Mouse (Mus musculus) left cerebral cortex, adult 8-10 months (tissue): Measurements from ENCODE around the gene Shisal2a. TPM values are rescaled to one million over a fixed set of nuclear protein-coding genes. Genes with fewer than 3 reads are reported as not detected.

Experiments used
- DNase-seq, 2 experiments: peaks; one replicate each; pipeline ENCODE4 v3.0.0; 2022; ENCODE audit warnings: low spot score in 2 of 2
- total RNA-seq, 4 experiments: library from RNA; stranded (reverse); gene quantifications; 2 replicates each; pipeline ENCODE4 v1.2.4; 2022

The Shisal2a gene
- total RNA-seq, 4 experiments from 2014 or later, result not detected

GRCm38 (mm10) chr4:108338811-108339210, 44.3 kb downstream of the Shisal2a start:
- peak; percentile 44 to 77 for DNase-seq

GRCm38 (mm10) chr4:108338321-108338733, 44.8 kb downstream of the Shisal2a start:
- peak in 1 of 2 experiments; percentile 22 for DNase-seq

GRCm38 (mm10) chr4:108337817-108338216, 45.3 kb downstream of the Shisal2a start:
- DNase-seq, result no peak

GRCm38 (mm10) chr4:108336765-108337164, 46.4 kb downstream of the Shisal2a start:
- DNase-seq, result no peak

- no peak for DNase-seq
These were observed 47.7 kb downstream of the Shisal2a start for GRCm38 (mm10) chr4:108335413-108335812.

GRCm38 (mm10) chr4:108332041-108332440, 51.1 kb downstream of the Shisal2a start:
- DNase-seq, result no peak

- no peak for DNase-seq
These were observed 53.3 kb downstream of the Shisal2a start for GRCm38 (mm10) chr4:108329840-108330239.

GRCm38 (mm10) chr4:108327730-108328484, 55.2 kb downstream of the Shisal2a start, which contains the start of gene Coa7:
Coa7 (plus strand) TSS chr4:108328140.
- DNase-seq, result peak; percentile 94 to 95

- DNase-seq, result no peak
These were observed 56.0 kb downstream of the Shisal2a start for GRCm38 (mm10) chr4:108327071-108327579.

- no peak for DNase-seq
These were observed 59.6 kb downstream of the Shisal2a start for GRCm38 (mm10) chr4:108323588-108323987.

- no peak for DNase-seq
These were observed 62.3 kb downstream of the Shisal2a start for GRCm38 (mm10) chr4:108320627-108321380.

- no peak for DNase-seq
These were observed 63.4 kb downstream of the Shisal2a start for GRCm38 (mm10) chr4:108319747-108320146.

GRCm38 (mm10) chr4:108318649-108319615, 64.2 kb downstream of the Shisal2a start:
- no peak for DNase-seq

Other genes starting within 250 kb of the Shisal2a start
- 100 to 1,000 TPM; 114 to 126 (median 123) TPM for gene Scp2, start 238.4 kb downstream of the Shisal2a start, total RNA-seq
- gene Echdc2, start 217.9 kb downstream of the Shisal2a start, total RNA-seq, result 10 to 100 TPM in 2 of 4 experiments, 1 to 10 TPM in 2; 8.6 to 14.8 (median 10.7) TPM
- not detected for gene Zyg11a, start 165.3 kb downstream of the Shisal2a start, total RNA-seq
- gene Zyg11b, start 82.3 kb downstream of the Shisal2a start, total RNA-seq, result 100 to 1,000 TPM in 2 of 4 experiments, 10 to 100 TPM in 2; 84.5 to 105 (median 95.2) TPM
- gene Coa7, start 55.2 kb downstream of the Shisal2a start, total RNA-seq, result 10 to 100 TPM; 25.7 to 32.0 (median 29.2) TPM
- 1 to 10 TPM; 3.7 to 5.1 (median 4.5) TPM for gene Gpx7, start 23.6 kb upstream of the Shisal2a start, total RNA-seq
- 10 to 100 TPM; 34.0 to 51.2 (median 38.2) TPM for gene Tut4, start 76.1 kb upstream of the Shisal2a start, total RNA-seq
- gene Prpf38a, start 196.0 kb upstream of the Shisal2a start, total RNA-seq, result 10 to 100 TPM; 26.3 to 31.4 (median 27.2) TPM
- under 1 TPM in 2 of 4 experiments, not detected in 2; 0.11 TPM for gene Orc1, start 196.1 kb upstream of the Shisal2a start, total RNA-seq
- gene Cc2d1b, start 236.6 kb upstream of the Shisal2a start, total RNA-seq, result 10 to 100 TPM; 32.5 to 46.2 (median 38.3) TPM